Mouse (Mus musculus) neural tube, embryonic 15.5 days (tissue): ENCODE measurements at regions not wholly inside any gene's neighbourhood (a gene's known extent, or its start where the extent isn't known, plus 50 kb on each side); places are given as distances from the start of the nearest gene placed in this dataset.
A peak's percentile ranks its signal among the peaks of the same experiment; 100 is the strongest.

ENCODE experiments used
- ATAC-seq: fragments of 200-750 bp; cut with Nextera tagmentation; 2 replicates; pipeline ENCODE4 v1.8.0; 2017; ENCODE audit warnings: mild to moderate bottlenecking, moderate TSS enrichment, moderate library complexity; ENCODE audit not compliant: low FRiP score
- H3K27ac ChIP-seq: fragments of 300-500 bp; sonication (generic); replicated peaks from 2 replicates; pipeline ENCODE4 v1.5.1; 2015; ENCODE audit warnings: mild to moderate bottlenecking, inconsistent platforms
- H3K27me3 ChIP-seq: fragments of 300-500 bp; sonication (generic); replicated peaks from 2 replicates; pipeline ENCODE4 v1.6.1; 2015; ENCODE audit warnings: inconsistent platforms
- H3K36me3 ChIP-seq: fragments of 300-500 bp; sonication (generic); 2 replicates; pipeline ENCODE4 v1.6.1; 2015; ENCODE audit warnings: inconsistent platforms
- H3K4me1 ChIP-seq: fragments of 300-500 bp; sonication (generic); 2 replicates; pipeline ENCODE4 v1.6.1; 2015; ENCODE audit warnings: inconsistent platforms
- H3K4me2 ChIP-seq: fragments of 300-500 bp; sonication (generic); 2 replicates; pipeline ENCODE4 v1.6.1; 2015; ENCODE audit warnings: inconsistent platforms, mild to moderate bottlenecking, moderate library complexity
- H3K4me3 ChIP-seq: fragments of 300-500 bp; sonication (generic); replicated peaks from 2 replicates; pipeline ENCODE4 v1.5.1; 2015; ENCODE audit warnings: mild to moderate bottlenecking, inconsistent platforms
- H3K9ac ChIP-seq: fragments of 300-500 bp; sonication (generic); replicated peaks from 2 replicates; pipeline ENCODE4 v1.6.1; 2015; ENCODE audit warnings: mild to moderate bottlenecking, inconsistent platforms
- H3K9me3 ChIP-seq: fragments of 300-500 bp; sonication (generic); replicated peaks from 2 replicates; pipeline ENCODE4 v1.6.1; 2016; ENCODE audit warnings: inconsistent platforms
- WGBS: fragments of 180-500 bp; shearing (Covaris S2); methylation state at CpG from one replicate; pipeline ENCODE4 v1.1.7; 2015; ENCODE audit warnings: mixed read lengths; 5-methylcytosine and 5-hydroxymethylcytosine counted together

DNA sequence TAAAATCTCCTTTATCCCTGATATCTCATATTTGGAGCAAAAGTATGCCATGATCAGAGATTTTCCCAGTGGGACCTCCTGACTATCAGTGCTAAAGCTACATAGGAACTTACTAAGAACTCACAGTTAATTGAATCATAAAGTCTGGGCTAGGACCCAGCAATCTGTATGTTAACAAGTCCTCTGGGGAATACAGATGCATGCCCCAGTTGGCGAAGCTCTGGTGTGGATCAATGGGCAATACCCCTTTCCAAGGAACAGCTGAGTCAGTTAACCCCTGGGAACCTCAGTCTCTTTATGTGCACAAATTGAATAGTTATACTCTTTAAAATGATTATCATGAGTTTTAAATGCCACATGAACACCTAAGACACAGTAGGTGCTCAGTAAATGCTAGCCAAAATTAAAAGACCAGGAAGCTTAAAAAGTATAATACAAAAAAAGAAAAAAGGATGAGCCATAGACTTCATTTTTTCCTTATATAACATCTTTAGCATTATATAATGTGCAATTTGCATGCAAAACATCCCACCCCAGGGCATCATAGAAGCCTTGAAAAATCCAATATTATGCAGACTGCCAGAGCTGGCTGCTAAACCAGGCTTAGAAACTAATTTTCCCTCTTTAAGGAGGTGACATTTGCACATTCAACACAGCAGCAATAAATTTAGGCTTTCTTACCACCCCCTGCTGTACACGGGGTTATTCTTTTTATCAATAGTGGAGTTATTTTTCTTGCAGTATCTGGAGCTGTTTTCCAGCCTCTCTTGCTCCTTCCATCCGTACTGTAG, 202.7 kb downstream of the Gm16223 start:
- Histone ChIP-seq H3K27ac (no peak overlapping the region), H3K9me3 (no peaks in the 10 kb centered on the region), H3K4me1 (0 out of 2 replicates have a peak, but pooled peaks cover 3% of the 10 kb centered on the region), H3K4me2 (no peak overlapping the region), H3K9ac (no peak overlapping the region), H3K27me3 (no peaks in the 10 kb centered on the region), H3K4me3 (no peak overlapping the region), H3K36me3 (no peaks in the 10 kb centered on the region)
- peak; percentile 76 for ATAC-seq
- WGBS, result 24% methylated on average over 3 of the region's 3 CpGs

GRCm38 (mm10) chr5:42272001-42272400, 204.2 kb downstream of the Gm16223 start:
- ATAC-seq, result no peak
- H3K4me3 ChIP-seq, result no peak overlapping the region
- 70% methylated on average over 4 of the region's 4 CpGs for WGBS
- 0 out of 2 replicates have a peak, but pooled peaks cover 3% of the 10 kb centered on the region for H3K4me1 ChIP-seq
- H3K9ac ChIP-seq, result no peak overlapping the region
- H3K36me3 ChIP-seq, result no peaks in the 10 kb centered on the region
- H3K9me3 ChIP-seq, result no peaks in the 10 kb centered on the region
- no peak overlapping the region for H3K27ac ChIP-seq
- no peak overlapping the region for H3K4me2 ChIP-seq
- H3K27me3 ChIP-seq, result no peaks in the 10 kb centered on the region

DNA sequence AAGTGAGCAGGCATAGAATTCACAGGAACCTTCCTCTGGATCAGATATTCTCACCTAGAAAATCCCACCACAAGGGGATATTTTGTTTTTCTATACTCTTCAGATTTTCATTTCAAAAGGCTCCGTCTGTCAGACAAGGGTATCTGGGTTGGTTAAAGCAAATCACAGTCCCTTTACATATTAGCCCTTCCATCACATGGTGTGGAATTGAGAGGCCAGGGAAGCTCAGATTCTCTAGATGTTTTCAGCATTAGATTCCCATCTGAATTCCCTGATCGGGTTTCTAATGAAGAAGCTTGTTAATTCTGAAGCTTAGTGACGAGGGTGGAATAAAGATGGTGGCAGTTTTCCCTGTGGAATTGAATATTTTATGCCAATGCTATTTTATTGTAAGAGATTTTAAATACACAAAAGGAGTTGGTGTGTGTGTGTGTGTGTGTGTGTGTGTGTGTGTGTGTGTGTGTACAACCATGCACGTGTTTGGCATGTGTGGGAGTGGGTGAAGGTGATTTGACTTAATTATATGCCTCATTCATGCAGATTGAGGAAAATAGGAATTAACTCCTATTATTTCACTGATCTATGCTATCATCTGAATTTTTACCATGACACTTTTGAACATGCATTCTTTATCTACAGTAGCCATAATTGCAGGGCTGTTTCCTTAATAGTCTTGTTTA, 211.0 kb downstream of the Gm16223 start:
- H3K27ac ChIP-seq, result no peak overlapping the region
- no peak; the same call in 1 of the 2 replicates for ATAC-seq
- no peaks in the 10 kb centered on the region for H3K9me3 ChIP-seq
- H3K4me1 ChIP-seq, result no peaks in the 10 kb centered on the region
- H3K36me3 ChIP-seq, result no peaks in the 10 kb centered on the region
- no peaks in the 10 kb centered on the region for H3K27me3 ChIP-seq
- no peak overlapping the region for H3K4me2 ChIP-seq
- WGBS, result 61% methylated on average over 4 of the region's 4 CpGs
- H3K9ac ChIP-seq, result no peak overlapping the region
- H3K4me3 ChIP-seq, result no peak overlapping the region
